Mouse (Mus musculus): ENCODE results near the gene Ciapin1.

The Ciapin1 gene

DNA sequence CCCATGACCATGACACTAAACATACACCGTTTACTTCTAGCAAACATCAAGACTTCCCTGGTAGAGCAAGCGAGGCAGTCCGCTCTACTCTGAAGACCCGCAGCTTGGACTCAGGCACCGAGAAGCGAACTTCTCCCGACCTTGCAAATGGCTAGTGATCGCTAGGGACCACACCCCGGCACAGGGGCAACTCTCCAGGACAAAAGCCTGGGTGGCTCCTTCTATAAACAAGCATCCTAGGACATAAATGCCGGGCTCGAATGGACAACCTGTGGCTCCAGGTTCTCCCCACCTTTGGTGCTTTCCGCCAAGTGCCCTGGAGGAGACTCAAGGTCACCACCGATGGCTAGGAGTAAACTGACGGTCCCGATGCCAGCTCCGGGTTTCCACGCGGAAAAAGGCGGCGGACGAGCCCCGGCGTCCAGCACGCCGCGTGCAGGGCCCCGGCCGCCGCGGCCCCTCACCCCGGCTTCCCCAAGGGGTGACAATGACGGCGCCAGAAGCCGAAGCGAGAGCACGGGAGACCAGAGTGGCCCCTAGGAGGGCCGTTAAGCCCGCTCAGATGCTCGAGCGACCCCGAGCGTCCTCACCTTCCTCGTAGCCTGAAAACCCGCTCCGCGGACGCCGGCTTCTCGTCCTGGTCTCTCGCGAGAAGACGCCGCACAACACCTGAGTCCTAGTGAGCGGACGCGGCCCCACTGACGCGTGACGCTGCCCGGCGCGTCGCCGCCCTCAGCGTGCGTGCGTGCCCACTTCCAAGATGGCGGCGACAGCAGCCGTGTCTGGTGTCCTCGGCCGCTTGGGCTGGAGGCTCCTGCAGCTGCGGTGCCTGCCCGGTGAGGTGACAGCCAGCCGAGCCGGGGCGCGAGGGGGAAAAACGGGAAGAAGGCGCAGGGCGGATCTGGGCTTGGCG is at the start of gene Ciapin1, which contains the start of gene Coq9:
Gene Ciapin1 (minus strand): TSS at position 697 of the 913 bp plus-strand sequence.
Gene Coq9 (plus strand): TSS at position 660 of the 913 bp plus-strand sequence.
- in situ Hi-C loops (cut with MboI) = no loop called here

DNA sequence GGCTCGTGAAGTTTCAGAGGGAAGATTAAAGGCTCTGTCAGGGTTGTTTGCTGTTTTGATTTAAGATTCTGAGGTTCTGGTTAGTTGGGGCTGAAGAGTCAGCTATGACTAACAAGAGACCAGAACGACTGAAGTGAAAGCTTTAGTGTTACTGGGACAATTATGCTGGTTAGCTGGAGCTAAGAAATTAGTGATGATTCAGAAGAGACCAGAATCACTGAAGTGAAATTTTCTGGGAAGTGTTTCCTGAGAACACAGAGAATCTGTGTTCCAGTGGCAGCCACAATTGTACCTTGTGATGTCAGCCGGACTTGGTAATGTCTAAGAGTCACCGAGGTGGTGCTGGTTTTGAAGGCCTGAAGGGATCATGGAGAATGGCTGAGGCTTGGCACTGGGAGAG is 42.6 kb upstream of the Ciapin1 start:
- in situ Hi-C loops (cut with MboI) = no loop called here

DNA sequence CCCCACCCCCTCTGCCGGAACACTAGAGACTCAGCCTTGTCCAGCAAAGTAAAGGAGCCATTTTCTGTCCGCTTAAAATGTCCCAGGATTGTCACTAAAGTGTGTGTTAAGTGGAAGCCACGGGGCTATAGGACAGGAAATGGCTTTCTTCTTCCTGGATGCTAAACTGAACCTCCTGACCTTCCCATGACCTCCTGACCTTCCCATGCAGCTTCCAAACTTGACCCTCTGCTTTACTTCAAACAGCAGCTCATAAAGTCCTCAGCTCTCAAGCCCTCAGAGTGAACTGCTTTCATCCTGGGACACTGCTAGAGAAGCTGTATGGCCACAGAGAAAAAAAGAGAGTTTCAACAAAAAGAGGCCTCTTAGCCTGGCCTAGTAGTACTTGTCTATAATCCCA is 38.7 kb upstream of the Ciapin1 start:
- in situ Hi-C loops (cut with MboI) = no loop called here

DNA sequence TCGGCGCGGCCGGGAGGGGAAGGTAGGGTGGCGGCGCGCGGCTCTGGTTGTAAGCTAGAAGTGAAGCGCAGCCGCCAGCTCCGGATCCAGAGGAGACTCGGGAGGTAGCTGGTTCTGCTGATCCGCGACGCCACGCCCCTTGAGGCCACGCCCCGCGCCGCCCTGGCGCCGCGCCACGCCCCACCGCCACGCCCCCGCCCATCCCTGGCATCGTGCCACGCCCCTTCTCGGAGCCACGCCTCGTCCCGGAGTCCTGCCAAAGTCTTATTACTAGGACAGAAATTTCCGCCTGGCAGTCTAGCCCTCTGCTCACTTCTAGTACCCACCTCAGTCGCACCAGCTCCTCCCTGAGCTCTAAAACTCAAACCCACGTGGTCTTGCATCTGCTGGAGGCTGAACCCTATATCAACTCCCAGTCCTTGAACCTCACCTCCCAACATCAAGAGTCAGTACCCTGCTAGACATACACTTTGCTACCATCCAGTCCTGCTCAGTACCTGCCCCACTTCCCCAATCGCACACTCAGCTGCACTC is 38.1 kb upstream of the Ciapin1 start, which contains the start of gene Dok4:
Gene Dok4 (minus strand): TSS at position 134 of the 534 bp plus-strand sequence.
- in situ Hi-C loops (cut with MboI) = no loop called here

DNA sequence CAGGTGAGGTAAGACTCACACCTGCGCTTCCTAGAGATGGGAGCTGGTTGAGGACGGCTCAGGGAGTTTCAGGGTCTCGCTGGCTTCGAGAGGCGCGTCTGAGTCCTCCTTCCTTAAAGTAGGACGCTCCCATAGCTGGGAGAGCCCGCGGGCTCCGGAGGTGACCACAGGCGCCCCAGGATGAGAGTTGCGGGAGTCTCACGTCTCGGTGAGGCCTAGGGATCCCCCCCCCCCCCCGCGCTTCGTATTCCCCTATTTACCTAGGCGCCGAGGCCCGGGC is 37.7 kb upstream of the Ciapin1 start:
- in situ Hi-C loops (cut with MboI) = no loop called here

DNA sequence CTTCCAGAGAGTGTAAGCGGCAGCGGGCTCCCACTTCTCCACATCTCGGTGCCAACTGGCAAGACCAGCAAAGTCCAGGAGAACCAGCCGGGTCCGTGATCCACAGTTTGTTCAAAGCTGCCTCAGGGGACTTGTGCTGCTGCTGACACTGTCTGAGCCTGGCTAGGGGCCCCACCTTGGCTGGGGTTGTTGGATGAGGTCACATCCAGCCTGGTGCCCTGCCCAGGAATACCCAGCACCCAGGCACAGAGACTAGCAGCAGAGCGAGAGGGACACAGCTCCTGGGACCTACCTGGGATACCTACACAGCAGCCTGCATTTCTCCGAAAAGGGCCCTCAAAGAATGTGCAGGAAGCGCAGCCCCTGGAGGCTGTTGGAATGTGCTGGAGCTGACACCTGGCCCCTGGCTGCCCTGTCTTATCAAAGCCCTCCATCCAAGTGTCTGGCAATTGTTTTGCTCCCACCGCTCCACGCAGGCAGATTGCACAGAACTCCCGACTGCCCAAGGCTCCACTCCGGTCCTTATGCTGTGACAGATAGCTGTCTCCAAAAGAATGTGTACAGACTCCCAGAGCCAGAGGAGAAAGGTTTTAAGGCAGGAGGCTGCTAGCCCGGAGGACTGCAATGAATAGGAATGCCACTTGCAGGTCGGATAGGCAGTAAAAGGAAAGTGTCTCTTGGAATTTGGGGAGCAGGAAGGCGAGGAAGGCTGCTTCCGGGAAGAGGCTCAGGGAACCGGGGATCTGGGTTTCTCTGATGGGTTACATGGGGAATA is 37.1 kb upstream of the Ciapin1 start:
- in situ Hi-C loops (cut with MboI) = no loop called here

DNA sequence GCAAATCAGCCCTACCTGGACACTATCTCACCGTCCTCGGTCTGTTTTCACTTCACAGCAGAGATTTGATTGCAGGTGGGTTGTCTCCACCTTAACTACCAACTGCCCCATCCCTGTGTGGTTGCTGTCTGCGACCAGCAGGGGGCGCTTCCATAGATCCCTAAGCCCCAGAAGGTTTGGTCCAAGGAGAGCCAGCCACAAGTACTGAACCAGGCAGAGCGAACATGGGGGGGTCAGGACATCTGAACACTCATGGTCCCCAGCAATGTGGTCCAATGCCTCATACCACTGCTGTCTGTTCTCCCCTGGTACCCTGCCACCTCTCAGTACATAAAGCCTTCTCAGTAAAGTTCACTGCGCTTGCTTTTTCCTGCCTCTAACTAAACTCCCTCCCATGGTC is 36.2 kb upstream of the Ciapin1 start:
- in situ Hi-C loops (cut with MboI) = no loop called here

DNA sequence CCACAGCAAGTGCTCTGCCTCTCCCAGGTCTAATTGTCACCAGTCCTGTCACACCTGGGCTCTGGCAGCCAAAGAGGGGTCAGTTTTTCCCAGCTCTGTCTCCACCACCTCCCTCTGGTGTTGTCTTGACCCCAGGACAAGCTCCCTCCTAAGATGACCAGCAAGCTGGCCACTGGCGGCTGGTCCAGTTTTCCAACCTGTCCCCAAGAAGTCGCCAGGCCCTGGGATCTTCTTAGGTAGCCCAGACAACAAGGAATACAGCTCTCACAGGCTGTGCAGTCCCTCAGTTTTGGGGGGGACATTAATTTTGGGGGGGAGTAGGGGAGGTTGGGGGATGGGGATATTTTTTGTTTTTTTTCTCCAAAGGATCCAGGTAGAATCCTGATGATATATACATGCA is 34.4 kb upstream of the Ciapin1 start:
- in situ Hi-C loops (cut with MboI) = no loop called here

DNA sequence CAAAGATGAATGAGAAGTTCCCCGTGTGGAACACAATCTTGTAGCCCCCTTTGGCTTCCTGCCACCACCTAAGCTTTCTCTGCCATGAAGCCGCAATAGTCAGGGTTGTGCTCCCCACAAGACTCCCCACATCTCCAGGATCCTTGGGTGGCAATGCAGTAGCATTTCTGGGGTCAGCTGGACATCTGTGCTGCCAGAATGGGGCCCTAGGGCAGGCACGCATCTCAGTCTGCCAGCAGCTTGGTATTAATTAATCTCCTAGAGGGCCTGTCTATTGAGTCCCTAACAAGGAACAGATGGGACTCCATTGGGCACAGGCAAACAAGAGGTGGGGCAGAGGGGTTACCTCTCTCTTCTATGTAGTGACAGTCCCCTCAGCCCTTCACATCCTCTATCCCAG is 34.0 kb upstream of the Ciapin1 start:
- in situ Hi-C loops (cut with MboI) = no loop called here

DNA sequence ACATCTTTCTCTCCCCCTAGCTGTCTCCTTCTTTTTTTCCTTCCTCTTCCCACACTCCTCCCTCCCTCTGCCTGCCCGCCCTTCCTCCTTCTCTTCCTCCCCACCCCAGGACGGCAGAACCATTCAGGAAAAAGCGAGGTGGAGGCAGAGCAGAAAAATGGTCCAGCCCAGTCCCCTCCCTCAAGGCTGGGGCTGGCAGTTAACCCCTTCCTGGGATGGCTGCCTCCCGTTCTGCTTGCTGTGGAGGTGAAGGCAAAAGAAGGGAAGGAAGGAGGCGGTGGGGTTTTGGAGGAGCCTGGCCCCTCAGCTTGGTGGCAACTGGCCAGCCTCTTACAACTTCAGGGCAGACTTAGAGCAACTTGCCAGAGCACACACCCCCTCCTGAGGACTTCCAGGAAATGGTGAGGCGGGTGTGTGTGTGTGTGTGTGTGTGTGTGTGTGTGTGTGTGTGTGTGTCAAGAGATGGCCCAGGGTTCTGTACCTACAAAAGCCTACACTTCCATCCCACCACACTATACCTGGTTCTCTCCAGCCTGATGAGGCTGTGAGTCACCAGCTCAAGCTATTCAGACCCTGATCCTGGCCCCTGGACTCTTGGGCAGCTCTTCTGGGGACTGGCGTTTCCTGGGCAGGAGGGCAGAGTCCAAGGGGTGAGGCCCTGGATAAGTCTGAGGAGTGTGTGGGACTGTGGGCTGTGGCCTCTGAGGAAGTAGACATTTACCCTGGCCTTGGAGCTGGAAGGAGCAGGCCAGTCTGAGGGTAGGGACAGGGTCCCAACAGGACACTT is 33.1 kb upstream of the Ciapin1 start:
- in situ Hi-C loops (cut with MboI) = no loop called here

DNA sequence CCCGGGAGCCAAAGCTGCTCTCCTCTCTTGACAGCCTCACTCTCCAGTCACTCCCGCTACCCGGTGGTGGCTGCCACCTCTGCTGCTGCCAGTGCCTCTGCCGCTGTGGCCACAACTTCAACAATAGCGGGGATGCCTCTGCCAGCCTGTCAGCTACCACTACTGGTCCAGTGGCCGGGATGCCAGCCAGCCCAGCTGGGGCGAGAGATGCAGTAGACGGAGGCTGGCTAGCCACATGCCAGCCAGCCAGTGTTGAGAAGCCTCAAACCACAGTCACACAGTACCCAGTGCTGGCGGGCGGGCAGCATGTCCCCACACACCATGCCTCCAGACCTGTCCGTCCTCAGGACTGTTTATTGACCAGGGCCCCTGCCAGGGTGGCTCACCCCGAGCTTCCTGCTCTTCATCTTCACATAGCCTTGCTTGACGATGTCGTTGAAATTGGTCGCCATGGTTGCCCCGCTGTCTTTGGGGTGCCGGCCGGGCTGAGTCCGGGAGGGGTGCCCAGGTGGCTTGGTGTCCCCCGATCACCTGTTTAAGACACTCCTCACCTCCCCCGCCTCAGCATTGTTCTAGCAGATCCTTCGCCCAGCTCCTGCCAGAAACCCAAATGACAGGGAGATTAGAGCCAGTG is 32.4 kb upstream of the Ciapin1 start:
- in situ Hi-C loops (cut with MboI) = no loop called here

DNA sequence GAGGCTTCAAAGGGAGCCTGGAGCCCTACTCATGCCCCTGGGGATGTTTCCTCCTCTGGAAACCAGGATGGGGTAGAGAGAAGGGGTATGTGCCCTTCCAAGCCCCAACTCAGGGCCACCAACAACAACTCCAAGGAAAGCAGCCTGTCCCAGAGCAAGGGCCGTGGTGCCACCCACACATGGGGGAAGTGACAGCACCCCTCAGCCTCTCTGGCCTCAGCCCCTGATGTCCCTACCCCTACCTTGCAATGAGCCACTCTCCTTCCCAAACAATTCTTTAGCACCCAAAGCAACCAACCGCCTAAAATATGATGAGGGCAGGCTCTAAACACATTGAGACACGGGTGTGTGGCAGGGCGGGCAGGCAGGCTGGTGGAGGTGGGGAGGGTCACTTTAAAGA is 31.8 kb upstream of the Ciapin1 start:
- in situ Hi-C loops (cut with MboI) = no loop called here

DNA sequence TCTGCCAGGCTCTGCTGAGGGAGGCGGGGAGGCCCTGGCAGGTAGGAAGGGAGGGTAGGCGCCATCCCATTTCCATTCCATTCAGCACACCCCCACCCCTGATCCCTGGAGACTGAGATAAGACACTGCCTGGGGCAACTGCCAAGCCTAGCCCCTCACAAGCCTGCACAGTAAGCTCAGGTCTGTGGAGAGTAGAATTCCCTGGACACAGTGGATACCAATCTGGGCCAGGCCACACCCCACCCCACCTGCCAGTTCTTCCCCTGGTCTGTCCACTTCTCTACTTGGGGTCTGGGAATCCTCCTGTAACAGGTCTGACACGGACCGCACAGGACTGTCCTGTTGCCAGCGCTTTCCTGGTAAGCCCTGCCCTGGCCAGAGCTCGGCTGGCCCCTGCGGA is 31.0 kb upstream of the Ciapin1 start:
- in situ Hi-C loops (cut with MboI) = no loop called here

DNA sequence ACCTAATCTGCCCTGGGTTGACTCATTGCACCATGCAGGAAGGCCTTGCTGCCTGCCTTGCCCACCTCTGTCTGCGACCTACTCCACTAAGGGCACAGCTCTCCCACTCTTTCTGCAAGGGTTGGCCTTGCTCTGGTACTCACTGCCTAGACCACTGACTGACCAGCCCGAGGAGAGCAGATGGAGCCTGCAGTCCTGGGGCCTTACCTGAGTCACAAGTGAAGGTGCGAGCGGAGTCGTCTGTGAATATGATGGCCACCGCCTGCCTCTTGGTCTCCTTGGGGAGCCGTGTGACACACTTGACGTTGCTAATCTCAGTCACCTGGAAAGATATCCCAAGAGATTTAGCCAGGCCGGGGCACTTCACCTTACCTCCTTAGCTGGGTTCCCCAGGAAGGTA is 28.8 kb upstream of the Ciapin1 start:
- in situ Hi-C loops (cut with MboI) = no loop called here

DNA sequence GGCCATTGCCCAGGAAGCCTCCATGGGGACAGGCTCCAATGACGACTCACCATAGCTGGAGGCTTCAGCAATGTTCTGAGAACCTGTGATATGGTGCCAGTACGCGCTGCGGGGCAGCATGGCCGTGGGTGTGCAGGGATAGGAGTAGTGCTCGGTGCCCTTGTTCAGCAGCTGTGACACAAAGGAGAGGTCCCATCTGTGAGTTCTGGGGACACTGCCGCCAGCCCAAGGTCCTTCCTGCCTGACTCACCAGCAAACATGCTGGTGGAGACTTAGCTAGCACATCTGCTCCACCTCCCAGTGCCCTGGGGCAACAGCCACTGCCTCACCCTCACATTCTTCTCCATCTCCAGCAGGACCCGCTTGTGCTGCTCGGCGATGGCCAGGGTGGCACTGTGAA is 27.1 kb upstream of the Ciapin1 start:
- in situ Hi-C loops (cut with MboI) = no loop called here

DNA sequence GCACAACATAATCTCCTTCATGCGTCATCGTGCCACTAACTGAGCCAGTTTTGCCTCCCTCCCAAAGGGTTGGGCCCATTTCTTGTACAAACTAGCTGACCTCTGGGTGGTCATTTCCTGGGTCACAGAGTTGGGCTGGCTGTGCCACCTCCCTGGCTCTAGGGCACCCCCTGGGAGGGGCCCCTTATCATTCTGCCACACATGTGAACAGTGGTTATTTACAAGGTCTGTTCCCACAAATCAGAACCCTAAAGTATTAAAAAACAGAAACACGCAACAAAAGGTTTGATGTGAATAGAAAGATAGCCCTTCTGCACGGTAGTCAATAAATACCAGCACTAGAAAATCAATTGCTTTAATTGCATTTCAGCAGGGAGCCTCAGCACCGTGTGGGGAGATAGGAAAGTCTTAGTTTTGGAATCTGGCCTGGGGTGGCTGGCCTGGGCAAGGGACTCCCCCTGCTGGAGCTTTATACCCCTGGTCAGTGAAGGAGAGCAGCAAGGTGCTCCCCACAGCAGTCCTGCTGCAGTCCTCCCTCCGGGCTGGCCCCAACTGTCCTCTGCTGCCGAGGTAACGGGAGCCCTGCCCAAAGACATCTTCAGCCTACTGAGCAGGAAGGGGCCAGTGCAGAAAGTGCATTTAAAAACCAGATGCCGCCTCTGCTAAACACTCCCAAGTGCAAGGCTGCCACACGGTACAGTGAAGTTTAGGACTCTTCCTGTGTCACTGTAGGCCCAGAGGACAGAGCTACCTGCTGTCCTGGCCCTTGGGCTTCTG is 25.9 kb upstream of the Ciapin1 start:
- in situ Hi-C loops (cut with MboI) = no loop called here

DNA sequence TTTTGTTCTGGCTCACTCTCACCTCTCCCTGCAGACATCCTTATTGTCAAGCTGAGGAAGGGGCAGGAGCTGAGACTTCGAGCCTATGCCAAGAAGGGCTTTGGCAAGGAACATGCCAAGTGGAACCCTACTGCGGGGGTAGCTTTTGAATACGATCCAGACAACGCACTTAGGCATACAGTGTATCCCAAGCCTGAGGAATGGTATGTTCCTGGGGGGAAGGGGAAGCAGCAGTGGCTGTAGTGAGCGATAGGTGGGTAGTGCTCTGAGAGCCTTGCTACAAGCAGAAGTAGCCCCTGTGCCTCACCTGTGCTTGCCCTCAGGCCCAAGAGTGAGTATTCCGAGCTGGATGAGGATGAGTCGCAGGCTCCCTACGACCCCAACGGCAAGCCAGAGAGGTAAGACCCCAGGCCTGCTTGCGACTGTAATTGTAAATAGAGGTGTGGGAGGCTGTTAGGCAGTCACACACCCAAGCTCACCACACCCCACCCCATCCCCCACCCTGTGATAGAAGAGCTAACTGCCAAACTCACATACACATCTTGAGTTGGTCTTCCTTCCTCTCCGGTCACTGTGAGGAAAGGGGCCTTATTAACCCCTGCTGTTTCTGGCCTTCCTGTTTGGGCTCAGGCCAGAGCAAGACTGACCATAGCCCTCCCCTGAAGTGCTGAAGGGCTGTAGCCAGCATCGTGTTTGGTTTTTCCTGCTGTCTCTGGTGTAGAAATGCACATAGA is 24.5 kb upstream of the Ciapin1 start:
- in situ Hi-C loops (cut with MboI) = no loop called here

DNA sequence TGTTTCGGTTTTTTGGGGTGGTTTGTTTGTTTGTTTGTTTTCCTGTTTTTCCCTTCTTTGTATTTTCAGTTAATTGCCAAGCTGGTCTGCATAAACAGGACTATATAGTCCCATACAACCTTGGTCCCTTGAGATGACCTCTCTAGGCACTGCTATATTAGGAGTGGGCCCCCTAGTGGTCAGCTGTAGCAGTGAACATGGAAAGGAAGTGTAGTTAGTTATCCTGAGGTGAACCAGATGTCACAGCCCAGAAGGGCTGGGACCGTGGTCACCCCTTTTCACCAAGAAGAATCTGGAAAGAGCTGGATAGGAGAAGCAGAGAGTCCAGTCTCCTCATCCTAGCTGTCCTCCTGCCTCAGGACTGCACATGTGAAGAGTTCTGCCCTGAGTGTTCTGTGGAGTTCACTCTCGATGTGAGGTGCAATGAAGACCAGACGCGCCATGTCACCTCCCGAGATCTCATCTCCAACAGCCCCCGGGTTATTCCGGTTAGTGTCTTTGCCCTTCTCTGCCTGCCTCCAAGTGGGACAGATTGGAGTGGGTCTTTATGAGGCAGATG is 23.3 kb upstream of the Ciapin1 start:
- in situ Hi-C loops (cut with MboI) = no loop called here

DNA sequence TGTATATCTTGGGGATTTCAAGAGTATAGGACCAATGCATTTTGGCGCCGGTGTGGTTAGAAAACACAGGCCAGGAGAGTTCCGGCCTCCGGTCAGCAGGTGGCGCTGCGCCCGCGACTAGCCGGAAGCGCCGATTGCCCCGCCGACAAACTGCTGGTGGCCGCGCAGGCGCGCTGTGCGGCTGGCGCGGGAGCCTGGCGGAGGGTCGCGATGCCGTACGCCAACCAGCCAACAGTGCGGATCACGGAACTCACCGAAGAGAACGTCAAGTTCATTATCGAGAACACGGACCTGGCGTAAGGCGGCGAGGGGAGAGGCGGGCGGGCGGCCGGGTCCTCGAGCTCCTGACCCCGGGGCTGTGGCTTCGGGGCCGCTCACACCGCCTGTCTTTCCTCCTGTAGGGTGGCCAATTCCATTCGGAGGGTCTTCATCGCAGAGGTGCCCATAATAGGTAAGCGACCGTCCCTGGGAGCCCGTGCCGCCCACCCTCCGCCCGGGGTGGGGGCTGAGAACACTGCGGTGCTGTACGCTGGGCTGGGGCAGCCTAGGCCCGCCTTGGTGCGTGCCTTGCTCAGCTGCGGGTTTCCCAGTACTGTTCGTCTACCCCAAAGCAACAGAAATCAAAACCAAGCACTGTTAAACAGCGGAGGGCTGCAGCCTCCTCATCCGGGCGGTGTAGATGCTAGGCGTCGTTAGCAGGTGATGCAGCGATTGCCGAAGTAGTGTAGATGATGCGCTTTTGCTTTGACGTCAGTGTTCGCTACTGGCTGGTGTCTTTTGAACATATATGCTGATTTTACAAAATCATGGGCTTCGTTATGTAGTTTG is 19.4 kb upstream of the Ciapin1 start, which contains the start of gene Polr2c:
Gene Polr2c (plus strand): TSS at position 105 of the 828 bp plus-strand sequence.
- in situ Hi-C loops (cut with MboI) = no loop called here
